Mouse (Mus musculus): ENCODE data around the gene Leng8. TPM values are rescaled to one million over a fixed set of nuclear protein-coding genes. Genes with fewer than 3 reads are reported as not detected.
A peak's percentile ranks its signal among the peaks of the same experiment; 100 is the strongest.

Gene Leng8
- total RNA-seq (2014; fragmentation: Nextera tagmentation) = 125 and 154 TPM in 2 replicates
- 37.5 and 40.8 TPM in 2 replicates for total RNA-seq (2017)
- polyA plus RNA-seq (2012) = 132 and 135 TPM in 2 replicates

DNA sequence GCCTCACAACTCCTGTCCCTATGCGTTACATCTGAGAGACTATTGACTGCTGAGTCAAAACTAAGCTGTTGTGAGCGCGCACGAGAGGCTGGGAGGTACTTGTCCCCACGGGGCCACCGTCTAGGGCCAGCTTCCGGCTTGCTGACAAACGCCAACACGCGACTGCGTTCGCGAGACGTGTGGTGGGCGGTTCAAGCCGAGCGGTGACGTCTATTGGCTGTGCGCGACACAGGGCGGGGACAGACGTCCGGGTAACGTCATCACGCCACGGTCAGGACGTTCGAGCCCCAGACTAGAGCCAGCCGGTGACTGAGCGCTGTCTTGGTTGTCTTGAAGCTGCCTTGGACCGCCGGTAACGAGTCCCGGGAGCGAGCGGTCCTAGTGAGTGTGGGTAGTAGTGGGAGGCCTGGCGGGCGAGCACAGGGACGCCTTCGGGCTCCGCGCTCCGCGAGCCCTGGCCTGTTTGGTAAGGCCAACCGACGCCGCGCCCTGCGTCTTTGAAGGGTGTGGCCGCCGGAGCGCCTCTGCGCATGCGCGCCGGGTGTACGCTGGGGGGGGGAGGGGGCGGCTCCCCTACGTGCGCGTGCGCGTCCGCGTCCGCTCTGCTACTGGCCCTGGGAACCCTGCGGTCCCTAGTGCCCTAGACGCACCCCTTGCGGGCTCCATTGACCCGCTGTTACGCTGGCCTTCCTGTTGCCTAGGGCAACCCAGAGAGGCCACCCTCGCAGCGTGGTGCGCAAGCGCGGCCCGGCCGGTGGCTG, at the start of gene Leng8:
Leng8 (plus strand) TSS at position 269 of the 761 bp plus-strand sequence.
- no peaks in the 10 kb centered on the region for H3K9me3 ChIP-seq (replicated peaks)
- TF ChIP-seq CTCF (IDR thresholded peaks at IDR 0.05; ENCODE audit: low read depth, low read length) = no peak
- no peak for TF ChIP-seq GATA2 (IDR thresholded peaks at IDR 0.05; ENCODE audit: borderline replicate concordance, low read depth, low read length)
- TF ChIP-seq GATA1 (IDR thresholded peaks at IDR 0.05; ENCODE audit: borderline replicate concordance, low read length) = no peak
- TF ChIP-seq TAL1 (conservative IDR thresholded peaks at IDR 0.05; ENCODE audit: low read depth, low read length) = no peak
- TF ChIP-seq POLR2AphosphoS5 (IDR thresholded peaks at IDR 0.05; ENCODE audit: insufficient replicate concordance, low read depth, low read length) = no peak
- DNase-seq (ENCODE audit: low spot score) (peak; percentile 85), ATAC-seq (ENCODE audit: extremely low read depth, insufficient number of reproducible peaks, low FRiP score, poor library complexity, severe bottlenecking) (peak; percentile 95)
- H3K4me3 ChIP-seq (ENCODE audit: low read depth, low read length) = peak within 1 kb of the TSS; percentile 81
- H3K4me1 ChIP-seq (ENCODE audit: insufficient read depth, low read depth, low read length) = peaks cover 57% of the 10 kb centered on the region
- peaks cover 74% of the 10 kb centered on the region for H3K36me3 ChIP-seq (replicated peaks)
- no peaks in the 10 kb centered on the region for H3K27me3 ChIP-seq (ENCODE audit: insufficient read depth, low read length)

- H3K36me3 ChIP-seq (replicated peaks) = no peaks in the 10 kb centered on the region
- H3K4me3 ChIP-seq (ENCODE audit: low read depth, low read length) = no peak overlapping the region
- no peak for TF ChIP-seq TAL1 (conservative IDR thresholded peaks at IDR 0.05; ENCODE audit: low read depth, low read length)
- DNase-seq (ENCODE audit: low spot score) (no peak), ATAC-seq (ENCODE audit: extremely low read depth, insufficient number of reproducible peaks, low FRiP score, poor library complexity, severe bottlenecking) (no peak)
- no peaks in the 10 kb centered on the region; the same call in none of the 2 replicates for H3K27me3 ChIP-seq (ENCODE audit: insufficient read depth, low read length)
- H3K9me3 ChIP-seq (replicated peaks) = no peaks in the 10 kb centered on the region
- H3K4me1 ChIP-seq (ENCODE audit: insufficient read depth, low read depth, low read length) = peaks cover 36% of the 10 kb centered on the region
Observed at GRCm38 (mm10) chr7:4087238-4087895, 49.5 kb upstream of the Leng8 start.

DNA sequence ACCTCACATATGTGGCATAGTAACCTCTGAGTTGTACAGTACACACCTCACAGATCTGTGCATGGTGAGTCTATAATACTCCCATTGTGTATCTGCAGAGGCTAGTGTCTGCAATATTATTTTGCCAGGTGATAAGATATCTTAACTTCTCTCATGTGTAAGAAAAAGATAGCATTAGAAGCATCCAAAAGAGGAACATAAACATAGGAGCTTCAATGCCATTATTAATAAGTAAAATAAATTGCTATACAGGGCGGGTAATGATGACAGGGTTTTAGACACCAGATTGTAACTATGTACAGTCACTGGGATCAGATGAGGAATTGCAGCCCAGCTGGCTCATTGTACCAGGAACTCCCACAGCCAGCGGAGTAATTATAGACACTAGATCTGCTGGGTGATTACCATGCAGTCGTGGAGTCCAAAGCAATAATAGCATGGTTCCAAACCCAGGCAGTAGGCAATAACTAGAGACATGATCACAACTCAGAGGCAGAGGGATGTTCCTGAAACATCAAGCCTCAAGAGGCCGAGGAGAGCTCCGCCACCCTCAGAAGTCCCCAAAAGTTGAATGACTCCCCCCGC, 48.9 kb upstream of the Leng8 start:
- TF ChIP-seq GATA1 (IDR thresholded peaks at IDR 0.05; ENCODE audit: borderline replicate concordance, low read length) = no peak
- no peak for TF ChIP-seq TAL1 (conservative IDR thresholded peaks at IDR 0.05; ENCODE audit: low read depth, low read length)
- no peak for TF ChIP-seq CTCF (IDR thresholded peaks at IDR 0.05; ENCODE audit: low read depth, low read length)
- no peak for TF ChIP-seq POLR2AphosphoS5 (IDR thresholded peaks at IDR 0.05; ENCODE audit: insufficient replicate concordance, low read depth, low read length)
- no peak for TF ChIP-seq GATA2 (IDR thresholded peaks at IDR 0.05; ENCODE audit: borderline replicate concordance, low read depth, low read length)
- Histone ChIP-seq H3K36me3 (replicated peaks) (no peaks in the 10 kb centered on the region), H3K4me1 (ENCODE audit: insufficient read depth, low read depth, low read length) (peaks cover 30% of the 10 kb centered on the region), H3K9me3 (replicated peaks) (no peaks in the 10 kb centered on the region), H3K27me3 (ENCODE audit: insufficient read depth, low read length) (no peaks in the 10 kb centered on the region; the same call in none of the 2 replicates), H3K4me3 (ENCODE audit: low read depth, low read length) (no peak overlapping the region)
- DNase-seq (ENCODE audit: low spot score) (no peak), ATAC-seq (ENCODE audit: extremely low read depth, insufficient number of reproducible peaks, low FRiP score, poor library complexity, severe bottlenecking) (no peak)

- no peak for TF ChIP-seq CTCF (IDR thresholded peaks at IDR 0.05; ENCODE audit: low read depth, low read length)
- TF ChIP-seq GATA2 (IDR thresholded peaks at IDR 0.05; ENCODE audit: borderline replicate concordance, low read depth, low read length) = no peak
- no peak for TF ChIP-seq TAL1 (conservative IDR thresholded peaks at IDR 0.05; ENCODE audit: low read depth, low read length)
- no peak for TF ChIP-seq POLR2AphosphoS5 (IDR thresholded peaks at IDR 0.05; ENCODE audit: insufficient replicate concordance, low read depth, low read length)
- no peak for TF ChIP-seq GATA1 (IDR thresholded peaks at IDR 0.05; ENCODE audit: borderline replicate concordance, low read length)
- no peak for ATAC-seq (ENCODE audit: extremely low read depth, insufficient number of reproducible peaks, low FRiP score, poor library complexity, severe bottlenecking)
- Histone ChIP-seq H3K4me1 (ENCODE audit: insufficient read depth, low read depth, low read length) (peaks cover 24% of the 10 kb centered on the region), H3K4me3 (ENCODE audit: low read depth, low read length) (no peak overlapping the region), H3K36me3 (replicated peaks) (no peaks in the 10 kb centered on the region), H3K27me3 (ENCODE audit: insufficient read depth, low read length) (no peaks in the 10 kb centered on the region; the same call in none of the 2 replicates), H3K9me3 (replicated peaks) (no peaks in the 10 kb centered on the region)
- DNase-seq (ENCODE audit: low spot score) = no peak
Observed at GRCm38 (mm10) chr7:4088679-4089078, 48.2 kb upstream of the Leng8 start.

DNA sequence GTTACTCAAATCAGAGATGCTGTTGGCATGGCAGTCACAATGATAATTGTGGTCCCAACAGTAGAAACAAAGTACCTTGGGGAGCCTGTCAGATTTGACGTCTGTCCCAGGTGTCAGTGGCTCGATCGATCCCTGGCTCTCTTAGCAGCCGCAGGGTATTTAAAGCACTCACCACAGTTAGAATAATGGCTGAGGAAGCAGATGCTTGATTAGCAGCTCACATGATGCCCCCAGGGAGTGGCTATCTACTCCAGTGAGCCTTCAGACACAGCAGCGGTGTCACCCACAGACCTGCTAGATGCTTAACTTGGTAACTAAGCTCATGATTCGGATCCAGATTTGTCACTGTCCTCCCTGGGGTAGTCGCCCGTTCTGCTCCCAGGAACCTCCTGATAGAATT, 45.7 kb upstream of the Leng8 start:
- Histone ChIP-seq H3K27me3 (ENCODE audit: insufficient read depth, low read length) (peaks cover 2% of the 10 kb centered on the region; the same call in 1 of the 2 replicates), H3K4me3 (ENCODE audit: low read depth, low read length) (no peak overlapping the region), H3K4me1 (ENCODE audit: insufficient read depth, low read depth, low read length) (peaks cover 21% of the 10 kb centered on the region), H3K36me3 (replicated peaks) (no peaks in the 10 kb centered on the region), H3K9me3 (replicated peaks) (no peaks in the 10 kb centered on the region)
- TF ChIP-seq GATA1 (IDR thresholded peaks at IDR 0.05; ENCODE audit: borderline replicate concordance, low read length) (no peak), GATA2 (IDR thresholded peaks at IDR 0.05; ENCODE audit: borderline replicate concordance, low read depth, low read length) (no peak), CTCF (IDR thresholded peaks at IDR 0.05; ENCODE audit: low read depth, low read length) (no peak), POLR2AphosphoS5 (IDR thresholded peaks at IDR 0.05; ENCODE audit: insufficient replicate concordance, low read depth, low read length) (no peak), TAL1 (conservative IDR thresholded peaks at IDR 0.05; ENCODE audit: low read depth, low read length) (no peak)
- DNase-seq (ENCODE audit: low spot score) (no peak), ATAC-seq (ENCODE audit: extremely low read depth, insufficient number of reproducible peaks, low FRiP score, poor library complexity, severe bottlenecking) (peak; percentile 47)

GRCm38 (mm10) chr7:4098301-4098700, 38.5 kb upstream of the Leng8 start:
- ATAC-seq (ENCODE audit: extremely low read depth, insufficient number of reproducible peaks, low FRiP score, poor library complexity, severe bottlenecking) (no peak), DNase-seq (ENCODE audit: low spot score) (no peak)
- Histone ChIP-seq H3K27me3 (ENCODE audit: insufficient read depth, low read length) (peaks cover 5% of the 10 kb centered on the region), H3K9me3 (replicated peaks) (no peaks in the 10 kb centered on the region), H3K4me3 (ENCODE audit: low read depth, low read length) (no peak overlapping the region), H3K4me1 (ENCODE audit: insufficient read depth, low read depth, low read length) (no peaks in the 10 kb centered on the region), H3K36me3 (replicated peaks) (no peaks in the 10 kb centered on the region)
- TF ChIP-seq POLR2AphosphoS5 (IDR thresholded peaks at IDR 0.05; ENCODE audit: insufficient replicate concordance, low read depth, low read length) (no peak), CTCF (IDR thresholded peaks at IDR 0.05; ENCODE audit: low read depth, low read length) (no peak), GATA1 (IDR thresholded peaks at IDR 0.05; ENCODE audit: borderline replicate concordance, low read length) (no peak), GATA2 (IDR thresholded peaks at IDR 0.05; ENCODE audit: borderline replicate concordance, low read depth, low read length) (no peak), TAL1 (conservative IDR thresholded peaks at IDR 0.05; ENCODE audit: low read depth, low read length) (no peak)
